Mouse (Mus musculus): ENCODE data around the gene Tmem52.
"Not testable (repeated sequence)": the region's sequence is repeated elsewhere in the genome, so short reads cannot be mapped to it uniquely, and the experiment has no call there.

The Tmem52 gene

GRCm38 (mm10) chr4:155468952-155469351 is at the start of gene Tmem52:
Tmem52 (plus strand) TSS chr4:155469114.
- DNase-seq: peak; percentile 53 to 75

GRCm38 (mm10) chr4:155420137-155420536 is 48.8 kb upstream of the Tmem52 start:
- no peak for DNase-seq

GRCm38 (mm10) chr4:155421412-155422370 is 47.2 kb upstream of the Tmem52 start:
- DNase-seq: not testable (repeated sequence)

GRCm38 (mm10) chr4:155423988-155424387 is 44.9 kb upstream of the Tmem52 start:
- no peak for DNase-seq

- DNase-seq: no peak
Measured at GRCm38 (mm10) chr4:155426272-155426671, 42.6 kb upstream of the Tmem52 start.

GRCm38 (mm10) chr4:155428442-155428841 is 40.5 kb upstream of the Tmem52 start:
- no peak for DNase-seq

- DNase-seq: no peak
Measured at GRCm38 (mm10) chr4:155429202-155429601, 39.7 kb upstream of the Tmem52 start.

- no peak for DNase-seq
Measured at GRCm38 (mm10) chr4:155432358-155432757, 36.6 kb upstream of the Tmem52 start.

GRCm38 (mm10) chr4:155433993-155434392 is 34.9 kb upstream of the Tmem52 start:
- no peak for DNase-seq

- DNase-seq: no peak
Measured at GRCm38 (mm10) chr4:155442808-155443207, 26.1 kb upstream of the Tmem52 start.

GRCm38 (mm10) chr4:155451597-155451996 is 17.3 kb upstream of the Tmem52 start:
- no peak for DNase-seq

- DNase-seq: no peak
Measured at GRCm38 (mm10) chr4:155458575-155458974, 10.3 kb upstream of the Tmem52 start.

GRCm38 (mm10) chr4:155463050-155463449 is 5.9 kb upstream of the Tmem52 start:
- peak in 1 of 2 experiments; percentile 32 for DNase-seq

- DNase-seq: no peak
Measured at GRCm38 (mm10) chr4:155463611-155464010, 5.3 kb upstream of the Tmem52 start.

- DNase-seq: no peak
Measured at GRCm38 (mm10) chr4:155464061-155464460, 4.9 kb upstream of the Tmem52 start.

GRCm38 (mm10) chr4:155465607-155466006 is 3.3 kb upstream of the Tmem52 start:
- DNase-seq: no peak

GRCm38 (mm10) chr4:155466080-155466479 is 2.8 kb upstream of the Tmem52 start:
- DNase-seq: no peak

GRCm38 (mm10) chr4:155467237-155468010 is 1.5 kb upstream of the Tmem52 start:
- no peak for DNase-seq

- peak in 1 of 2 experiments; percentile 39 for DNase-seq
Measured at GRCm38 (mm10) chr4:155469590-155470262, 812 bp downstream of the Tmem52 start.

GRCm38 (mm10) chr4:155470263-155470953 is 1.5 kb downstream of the Tmem52 start:
- DNase-seq: no peak

- DNase-seq: no peak
Measured at GRCm38 (mm10) chr4:155470997-155471396, 2.1 kb downstream of the Tmem52 start.

- no peak for DNase-seq
Measured at GRCm38 (mm10) chr4:155471406-155471805, 2.5 kb downstream of the Tmem52 start.

All from kidney, postnatal 4 days (tissue).